Mouse (Mus musculus) inflammation-experienced regulatory T-cells, adult 6 months (primary cell): ENCODE measurements around the gene Arid1b. TPM values are rescaled to one million over a fixed set of nuclear protein-coding genes. Genes with fewer than 3 reads are reported as not detected.

Source experiments
- ATAC-seq: one replicate; pipeline ENCODE4 v1.8.0; 2017
- polyA plus RNA-seq, 3 experiments: library from polyadenylated mRNA; unstranded; fragments of 100-300 nt; shearing (Covaris generic); gene quantifications; one replicate each; pipeline ENCODE4 v1.2.1; 2017

Arid1b gene
- 10 to 100 TPM; 11.1 to 14.1 (median 12.2) TPM for polyA plus RNA-seq

DNA sequence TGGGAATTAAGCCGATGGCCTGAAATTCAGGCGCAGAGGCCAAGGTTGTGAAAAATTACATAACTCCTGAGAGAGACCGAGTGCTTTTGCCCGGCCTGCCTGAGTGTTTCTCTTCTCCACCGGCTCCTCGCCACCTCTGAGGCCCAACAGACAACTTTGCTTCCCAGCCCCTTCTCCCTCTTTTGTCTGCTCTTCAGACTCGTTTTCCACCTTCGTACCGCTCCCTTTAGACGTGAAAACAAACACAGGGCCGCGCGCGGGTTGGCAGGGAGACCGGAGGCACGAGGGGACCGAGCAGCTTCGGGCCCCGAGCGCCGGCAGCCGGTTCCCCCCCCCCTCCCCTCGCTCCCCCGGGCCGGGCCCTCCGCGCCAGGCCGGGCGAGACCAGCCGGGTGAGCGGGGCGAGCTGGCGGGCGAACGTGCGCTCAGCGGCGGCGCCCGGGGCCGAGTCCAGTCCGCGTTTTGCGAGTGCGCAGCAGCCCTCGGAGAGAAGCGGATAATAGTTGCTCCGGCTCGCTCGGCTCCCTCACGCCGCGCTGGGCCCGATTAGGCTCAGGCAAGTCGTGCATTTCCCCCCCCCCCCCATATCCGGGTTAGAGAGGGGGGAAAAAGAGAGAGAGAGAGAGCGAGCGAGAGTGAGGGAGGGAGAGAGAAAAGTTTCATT, at the start of gene Arid1b:
Gene Arid1b, plus strand, starts transcription at position 493 of the 664 bp plus-strand sequence.
- ATAC-seq: peak; percentile 74

DNA sequence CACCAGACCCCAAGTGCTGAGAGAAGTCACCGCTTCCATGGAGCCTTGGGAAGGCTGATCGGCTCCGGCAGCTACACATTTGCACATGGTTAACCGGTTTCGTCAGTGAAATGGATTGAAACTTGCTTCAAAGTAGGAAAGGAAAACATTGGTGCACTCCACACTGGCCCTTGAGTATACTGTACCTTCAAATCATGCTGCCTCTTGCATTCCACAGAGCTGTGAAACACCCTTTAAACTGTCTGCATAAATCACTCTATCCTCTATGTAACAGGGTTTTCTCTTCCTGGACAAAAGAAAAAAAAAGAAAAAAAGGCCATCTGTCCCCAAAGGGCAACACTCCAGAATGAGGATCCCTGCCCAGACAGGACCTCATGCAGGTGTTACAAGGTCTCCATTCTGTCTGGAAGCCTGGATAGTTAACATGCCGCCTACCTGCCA, 48.8 kb upstream of the Arid1b start:
- ATAC-seq: no peak

DNA sequence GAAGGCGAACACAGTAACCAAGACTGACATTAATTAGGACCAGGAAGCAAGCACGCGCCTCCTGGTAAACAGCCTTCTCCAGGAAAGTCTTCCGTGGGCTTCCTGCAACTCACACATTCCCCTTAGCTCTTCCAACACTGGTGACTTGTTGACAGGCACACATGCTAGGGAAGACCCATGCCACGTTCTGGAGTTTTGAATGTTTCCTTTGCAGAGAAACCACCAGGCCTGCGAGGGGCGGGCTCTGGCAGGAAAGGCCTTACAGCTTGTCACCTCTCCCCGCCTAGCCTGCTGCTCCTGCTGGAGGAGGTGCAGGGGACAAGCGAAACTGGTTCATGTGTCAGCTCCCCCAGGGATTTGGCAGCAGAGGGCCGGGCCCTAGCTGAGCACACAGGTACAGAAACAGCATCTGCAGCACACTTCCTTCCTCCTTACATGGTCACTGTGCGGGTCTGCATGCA, 48.2 kb upstream of the Arid1b start:
- ATAC-seq: no peak

DNA sequence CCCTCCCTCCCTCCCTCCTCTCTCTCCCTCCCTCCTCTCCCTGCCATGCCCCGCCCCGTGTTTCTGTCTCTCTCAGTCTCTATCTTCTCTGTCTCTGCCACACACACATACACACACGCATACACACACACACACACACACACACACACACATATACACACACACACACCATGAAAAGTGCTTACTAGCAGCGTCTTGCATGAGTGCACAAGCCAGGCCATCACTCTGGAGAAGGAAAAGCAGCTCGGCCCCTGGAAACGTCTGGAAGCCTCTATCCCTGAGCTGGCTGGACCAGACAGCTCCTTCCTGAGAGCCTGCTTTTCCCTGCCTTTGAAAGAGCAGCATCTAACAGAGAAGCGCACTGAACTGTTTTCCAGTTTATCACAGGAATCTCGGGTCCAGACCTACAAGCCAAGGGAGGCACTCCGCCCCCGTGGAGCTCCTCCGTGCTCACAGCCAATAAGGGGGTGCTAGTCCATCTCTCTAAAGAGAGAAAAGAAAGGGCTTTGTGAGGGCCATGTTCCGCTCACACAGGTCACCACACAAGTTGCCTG, 47.6 kb upstream of the Arid1b start:
- no peak for ATAC-seq

DNA sequence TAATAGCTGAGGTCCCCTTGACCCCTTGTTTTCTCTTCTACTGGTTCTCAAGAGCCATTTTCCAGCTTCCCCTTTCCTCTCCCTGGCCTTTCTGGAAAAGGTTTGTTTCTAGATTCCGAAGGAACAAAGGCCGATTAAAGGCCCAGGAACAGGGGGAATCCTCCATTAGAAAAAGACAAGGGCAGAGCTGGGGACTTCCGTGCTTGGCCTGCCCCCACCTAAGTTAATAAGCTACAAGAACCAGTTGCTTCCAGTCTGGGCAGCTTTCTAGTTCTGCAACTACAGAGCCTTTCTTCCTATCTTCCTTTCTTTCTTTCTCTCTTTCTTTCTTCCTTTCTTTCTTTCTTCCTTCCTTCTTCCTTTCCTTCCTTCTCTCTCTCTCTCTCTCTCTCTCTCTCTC, 47.1 kb upstream of the Arid1b start:
- ATAC-seq: no peak

DNA sequence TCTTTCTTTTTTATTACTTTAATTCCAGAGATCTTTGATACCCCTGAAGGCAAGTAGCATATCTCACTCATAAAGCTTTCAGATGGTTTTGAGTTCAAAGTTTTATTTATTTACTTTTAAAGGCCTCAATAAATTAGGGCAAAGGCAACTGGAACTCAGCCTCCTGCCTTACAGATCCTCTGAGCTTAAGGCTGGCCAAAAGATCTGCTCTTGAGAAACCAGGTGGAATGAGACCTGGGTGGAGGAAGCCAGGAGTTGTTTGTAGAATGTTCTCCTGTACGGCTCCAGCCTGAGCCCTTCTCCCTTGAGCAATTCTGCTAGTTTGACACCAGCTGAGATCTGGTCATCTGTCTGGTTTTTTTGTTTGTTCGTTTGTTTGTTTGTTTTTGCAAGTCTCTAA, 46.7 kb upstream of the Arid1b start:
- ATAC-seq: no peak

DNA sequence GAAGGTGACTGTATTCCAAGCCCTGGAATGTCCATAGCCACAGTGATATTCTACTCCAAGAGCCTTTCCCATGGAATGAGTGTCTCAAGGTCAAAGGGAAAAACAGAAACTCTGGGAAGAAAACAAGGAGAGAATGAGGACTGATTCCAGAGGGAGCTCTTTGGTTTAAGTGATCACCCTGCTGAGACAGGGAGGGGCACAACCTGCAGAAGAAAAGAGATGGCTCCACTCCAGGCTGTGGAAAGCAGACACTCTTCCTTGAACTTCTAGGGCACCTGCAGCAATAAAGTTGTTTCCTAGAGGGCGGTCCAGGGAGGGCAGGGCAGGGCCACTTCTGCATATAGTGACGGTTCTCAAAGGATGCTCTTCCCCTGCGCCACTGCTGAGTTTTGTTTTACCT, 45.6 kb upstream of the Arid1b start:
- ATAC-seq: no peak

DNA sequence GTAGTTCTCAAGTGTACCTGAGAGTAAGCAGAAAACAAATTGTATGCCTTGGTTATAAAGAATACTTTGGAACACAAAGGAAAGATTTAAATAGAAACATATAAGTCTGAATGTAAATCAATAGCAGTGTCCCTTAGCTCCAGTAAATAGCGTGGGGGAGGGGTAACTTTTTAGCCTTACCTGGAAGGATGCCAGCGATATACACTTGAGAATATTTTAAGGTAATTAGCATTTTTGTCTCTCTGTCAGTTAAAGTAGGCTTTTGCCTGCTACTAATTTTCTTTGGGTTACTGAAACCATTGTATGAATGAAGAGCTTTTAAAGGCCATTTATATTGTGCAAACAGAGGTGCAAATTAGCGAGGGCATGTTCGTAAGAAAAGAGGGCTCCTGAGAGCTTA, 39.7 kb upstream of the Arid1b start:
- no peak for ATAC-seq

DNA sequence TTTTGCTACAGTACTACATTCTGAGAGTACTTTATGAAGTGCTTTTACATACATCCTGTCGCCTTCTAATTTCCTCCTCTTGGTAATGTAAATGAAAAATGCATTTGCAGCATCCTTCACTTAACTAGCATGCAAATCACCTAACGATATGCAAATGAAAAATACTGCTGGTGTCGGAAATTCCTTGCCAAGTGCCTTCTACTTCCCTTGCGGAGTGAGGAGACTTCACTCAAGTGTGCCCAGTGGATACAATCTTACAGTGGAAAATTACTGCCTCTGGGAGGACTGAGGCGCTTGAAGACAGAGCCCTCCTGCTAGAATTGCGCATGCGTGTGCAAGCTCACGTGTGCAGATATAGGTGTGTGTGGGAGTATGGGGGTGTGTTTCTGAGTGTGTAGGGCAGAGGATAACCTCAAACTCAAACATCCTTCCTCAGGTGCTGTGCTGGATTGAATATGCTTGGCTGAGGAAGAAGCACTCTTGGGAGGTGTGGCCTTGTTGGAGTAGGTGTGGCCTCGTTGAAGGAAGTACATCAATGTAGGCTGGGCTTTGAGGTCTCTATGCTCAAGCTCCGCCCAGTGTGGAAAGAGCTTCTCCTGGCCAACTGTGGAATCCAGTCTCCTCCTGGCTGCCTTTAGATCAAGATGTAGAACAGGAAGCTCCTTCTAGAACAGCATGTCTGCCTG, 29.8 kb upstream of the Arid1b start:
- no peak for ATAC-seq

DNA sequence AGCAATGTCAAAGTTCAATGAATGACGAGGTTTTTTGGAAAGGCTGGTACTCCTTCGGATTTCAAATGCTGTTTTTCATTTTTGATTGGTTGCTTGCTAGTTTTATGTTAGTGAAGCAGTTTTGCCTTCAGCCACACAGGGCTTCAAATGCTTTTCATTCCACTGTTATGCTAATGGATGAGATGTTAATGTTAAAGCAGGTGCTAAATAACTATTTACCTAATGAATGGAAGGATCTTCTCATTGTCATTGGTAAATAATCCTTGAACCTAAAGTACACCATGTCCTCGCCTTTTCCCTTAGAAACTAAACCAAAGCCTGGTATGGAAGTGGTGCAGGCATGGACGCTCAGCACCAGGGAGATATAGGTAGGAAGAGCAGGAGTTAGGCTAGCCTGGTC, 26.9 kb upstream of the Arid1b start:
- no peak for ATAC-seq

DNA sequence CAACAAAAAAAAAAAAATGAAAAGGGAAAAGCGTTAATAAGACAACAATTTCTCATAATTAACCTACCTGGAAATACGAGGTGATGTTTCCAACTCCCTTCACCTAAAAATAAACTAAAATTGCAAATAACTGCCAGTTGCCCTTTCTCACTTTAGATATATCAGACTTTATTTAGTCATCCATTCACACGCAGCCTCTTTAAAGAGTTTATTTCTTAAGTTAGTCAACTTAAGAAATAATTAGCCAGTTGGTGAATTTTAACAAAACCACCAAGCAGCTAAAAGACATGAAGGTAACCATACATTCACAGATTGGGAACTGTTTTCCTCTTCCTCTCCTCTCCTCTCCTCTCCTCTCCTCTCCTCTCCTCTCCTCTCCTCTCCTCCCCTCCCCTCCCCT, 26.1 kb upstream of the Arid1b start:
- ATAC-seq: no peak

DNA sequence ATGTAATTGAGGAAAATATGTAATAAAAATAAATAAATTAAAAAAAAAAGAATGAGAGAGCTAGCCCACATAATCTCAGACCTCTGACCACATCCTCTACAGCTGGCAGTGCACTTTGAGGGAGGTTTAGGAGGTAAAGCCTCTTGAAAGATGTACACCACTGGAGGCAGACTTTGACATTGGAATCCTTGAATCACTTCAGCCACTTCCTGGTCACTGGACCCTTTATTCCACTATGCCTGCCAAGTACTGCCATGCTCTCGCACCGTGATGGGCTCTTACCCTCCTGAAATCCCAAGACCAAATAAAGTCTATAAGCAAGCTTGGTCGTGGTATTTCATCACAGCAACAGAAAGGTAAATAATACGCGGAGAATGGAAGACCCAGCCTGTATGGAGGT, 25.3 kb upstream of the Arid1b start:
- no peak for ATAC-seq

DNA sequence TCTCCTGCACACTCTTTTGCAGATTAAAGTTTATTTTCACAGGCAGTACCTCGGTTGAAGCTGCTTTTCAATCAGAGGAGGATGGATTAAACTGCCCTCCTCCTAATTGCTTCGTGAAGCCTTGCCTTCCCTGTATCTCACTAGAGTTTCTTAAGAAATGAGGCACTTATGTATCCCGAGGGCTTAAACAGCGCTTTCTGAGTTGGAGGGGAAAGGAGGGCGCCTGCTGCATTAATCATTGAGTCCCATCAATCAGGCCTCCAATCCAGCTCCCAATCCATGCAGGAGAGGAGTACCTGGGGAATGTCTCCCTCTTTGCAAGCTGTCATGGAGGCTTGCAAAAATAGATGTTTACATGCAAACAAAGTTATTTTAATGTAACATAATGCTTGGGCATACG, 21.9 kb upstream of the Arid1b start:
- ATAC-seq: no peak

DNA sequence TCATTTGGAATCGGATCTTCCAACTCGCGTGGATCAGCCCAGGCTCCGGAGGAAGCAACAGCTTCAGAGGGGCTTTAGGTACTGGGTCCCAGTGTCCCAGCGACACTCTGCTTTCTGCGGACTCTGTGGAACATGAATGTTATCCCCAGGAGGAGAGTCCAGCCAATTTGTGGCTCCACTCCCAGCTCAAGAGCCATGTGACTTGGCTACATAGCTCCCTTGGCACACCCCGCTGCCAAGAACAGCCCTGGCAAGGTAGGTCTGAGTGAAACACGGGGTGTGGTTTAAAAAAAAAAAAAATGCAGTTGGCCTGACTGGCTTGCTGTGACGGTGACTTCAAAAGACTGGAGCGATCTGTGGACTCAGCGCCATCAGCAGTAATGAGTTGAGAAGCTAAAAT, 19.4 kb upstream of the Arid1b start:
- ATAC-seq: no peak

DNA sequence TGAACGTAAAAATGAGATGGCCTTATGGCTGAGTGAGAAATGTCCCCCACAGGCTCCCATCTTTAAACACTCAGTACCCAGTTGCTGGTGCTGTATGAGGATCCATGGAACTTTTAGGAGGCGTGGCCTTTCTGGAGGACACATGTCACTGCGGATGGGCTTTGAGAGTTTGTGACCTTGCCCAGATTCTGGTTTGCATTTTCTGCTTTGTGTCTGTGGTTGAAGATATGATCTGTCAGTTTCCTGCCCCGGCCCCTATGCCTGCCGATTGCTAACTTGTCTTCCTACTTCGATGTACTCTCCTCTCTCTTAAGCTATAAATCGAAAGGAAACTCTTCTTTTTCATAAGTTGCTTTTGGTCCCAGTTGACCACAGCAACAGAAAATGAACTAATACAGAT, 14.0 kb upstream of the Arid1b start:
- peak; percentile 95 for ATAC-seq

DNA sequence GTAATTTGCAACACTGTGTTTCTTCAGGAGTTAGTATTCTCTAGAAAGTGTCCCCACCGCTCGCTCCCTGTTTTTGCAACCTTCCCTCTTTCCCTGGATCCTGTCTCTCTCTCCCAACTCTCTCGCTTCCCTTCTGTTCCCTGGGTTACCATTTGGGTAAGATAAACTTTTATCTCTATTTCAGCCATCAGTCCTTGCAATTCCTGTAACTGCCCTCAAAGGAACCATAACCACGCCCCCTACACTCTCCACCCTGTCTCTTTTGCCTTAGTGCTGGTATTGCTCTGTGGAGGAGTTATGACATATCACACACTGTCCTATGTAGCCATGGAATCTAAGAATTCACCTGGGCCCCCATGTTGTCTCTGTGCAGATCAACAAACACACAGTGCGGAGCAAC, 11.3 kb upstream of the Arid1b start:
- no peak for ATAC-seq

DNA sequence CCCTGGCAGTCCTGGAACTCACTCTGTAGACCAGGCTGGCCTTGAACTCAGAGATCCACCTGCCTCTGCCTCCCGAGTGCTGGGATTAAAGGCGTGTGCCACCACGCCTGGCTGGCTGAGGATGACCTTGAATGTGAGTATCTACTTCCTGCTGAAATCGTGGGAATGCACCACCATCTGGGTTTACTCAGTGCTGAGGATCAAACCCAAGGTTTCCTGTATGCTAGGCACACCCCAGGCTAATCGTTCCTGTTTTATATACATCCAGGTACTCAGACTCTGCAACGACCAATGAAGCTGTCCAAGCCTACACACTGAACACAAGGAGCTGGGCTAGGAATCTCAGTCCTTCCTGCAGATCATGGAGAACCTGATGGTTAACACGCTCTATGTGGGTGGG, 9.4 kb upstream of the Arid1b start:
- no peak for ATAC-seq

DNA sequence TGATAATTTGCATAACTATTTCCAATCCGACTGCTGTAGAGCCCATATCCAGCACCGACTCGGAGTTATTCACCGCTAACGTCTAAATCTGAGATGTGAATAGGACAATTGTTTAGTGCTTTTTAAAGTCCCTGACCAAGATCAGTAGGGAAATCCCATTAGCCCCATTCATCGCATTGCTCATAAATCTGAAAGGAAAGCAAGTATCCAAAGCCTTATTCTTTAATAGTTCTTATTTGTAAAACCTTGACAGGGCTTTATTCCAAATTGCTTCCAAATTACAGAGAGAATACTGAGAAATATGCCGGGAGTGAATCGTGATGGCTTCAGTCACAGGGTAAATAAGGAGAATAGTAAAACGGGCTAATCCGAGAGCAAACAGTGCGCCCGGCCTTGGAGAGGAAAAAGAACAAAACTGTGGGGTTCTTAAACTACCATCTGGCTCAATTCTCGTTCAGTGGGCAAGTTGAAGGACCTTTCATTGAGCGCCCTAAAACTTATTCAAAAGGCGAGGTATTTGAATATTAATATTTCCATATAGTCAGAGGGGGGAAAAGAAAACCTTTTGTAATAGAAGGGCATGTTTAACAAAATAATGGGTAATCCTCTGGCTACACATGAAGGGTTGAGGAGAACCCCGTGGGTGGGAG, 3.1 kb upstream of the Arid1b start:
- ATAC-seq: no peak

DNA sequence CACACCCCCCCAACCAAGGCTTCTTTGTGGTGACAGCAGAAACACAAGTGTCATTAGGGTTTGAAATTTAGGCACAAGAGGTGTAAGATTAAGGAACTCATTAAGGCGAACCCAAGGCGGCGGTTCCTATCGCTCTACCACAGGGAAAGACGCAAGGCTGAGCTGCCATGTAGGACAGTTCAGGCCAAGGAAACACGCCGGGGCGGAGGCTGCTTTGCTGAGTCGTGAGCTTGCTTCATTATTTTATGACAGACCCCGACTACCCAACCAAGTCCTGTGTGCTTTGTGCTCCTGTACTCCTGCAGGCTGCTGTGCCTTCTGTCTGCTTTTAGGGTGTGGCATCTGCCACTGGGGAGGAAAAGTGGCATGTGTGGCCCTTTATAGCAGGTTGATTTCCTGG, 2.5 kb upstream of the Arid1b start:
- no peak for ATAC-seq

DNA sequence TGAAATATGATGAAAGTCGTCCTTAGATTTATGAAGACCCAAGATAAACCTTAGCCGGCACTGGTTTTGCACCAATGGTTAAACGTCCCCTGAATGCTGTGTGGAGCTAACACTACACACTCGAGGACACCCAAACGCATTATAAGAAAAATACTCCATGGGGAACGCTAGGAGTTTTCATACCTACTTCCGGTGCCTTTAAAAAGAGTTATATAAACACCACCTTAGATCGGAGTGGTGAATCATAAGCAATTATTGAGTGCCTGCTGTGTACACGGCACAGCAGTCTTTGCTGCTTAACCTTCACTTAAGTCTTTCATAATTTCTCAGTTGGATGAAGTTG, 664 bp upstream of the Arid1b start:
- no peak for ATAC-seq

DNA sequence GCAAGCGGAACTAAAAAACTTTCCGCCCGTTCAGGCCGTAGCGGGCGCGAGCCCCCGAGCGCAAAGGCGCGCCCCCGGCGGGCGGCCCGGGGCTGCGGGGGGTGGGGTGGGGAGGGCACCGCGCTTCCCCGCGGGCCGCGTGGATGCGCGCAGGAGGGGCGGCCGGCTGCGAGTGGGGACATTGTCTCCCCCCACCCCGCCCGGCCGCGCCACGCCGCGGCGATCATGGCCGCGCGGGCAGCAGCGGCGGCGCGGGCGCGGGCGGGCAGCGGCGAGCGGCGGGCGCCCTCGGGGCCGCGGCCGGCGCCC, 326 bp downstream of the Arid1b start:
- no peak for ATAC-seq

DNA sequence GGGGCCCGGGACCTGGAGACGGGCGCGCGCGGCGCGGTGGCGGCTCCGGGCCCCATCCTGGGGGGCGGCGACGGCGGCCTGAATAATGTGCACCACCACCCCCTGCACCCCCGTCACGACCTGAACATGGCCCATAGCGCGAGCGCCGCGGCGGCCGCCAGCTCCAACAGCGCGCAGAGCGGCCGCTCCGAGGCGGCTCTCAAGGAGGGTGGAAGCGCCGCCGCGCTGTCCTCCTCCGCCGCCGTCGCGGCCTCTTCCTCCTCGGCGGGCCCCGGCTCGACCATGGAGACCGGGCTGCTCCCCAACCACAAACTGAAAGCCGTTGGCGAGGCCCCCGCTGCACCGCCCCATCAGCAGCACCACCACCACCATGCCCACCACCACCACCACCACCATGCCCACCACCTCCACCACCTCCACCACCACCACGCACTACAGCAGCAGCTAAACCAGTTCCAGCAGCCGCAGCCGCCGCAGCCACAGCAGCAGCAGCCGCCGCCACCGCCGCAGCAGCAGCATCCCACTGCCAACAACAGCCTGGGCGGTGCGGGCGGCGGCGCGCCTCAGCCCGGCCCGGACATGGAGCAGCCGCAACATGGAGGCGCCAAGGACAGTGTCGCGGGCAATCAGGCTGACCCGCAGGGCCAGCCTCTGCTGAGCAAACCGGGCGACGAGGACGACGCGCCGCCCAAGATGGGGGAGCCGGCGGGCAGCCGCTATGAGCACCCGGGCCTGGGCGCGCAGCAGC, 855 bp downstream of the Arid1b start:
- ATAC-seq: peak; percentile 5

DNA sequence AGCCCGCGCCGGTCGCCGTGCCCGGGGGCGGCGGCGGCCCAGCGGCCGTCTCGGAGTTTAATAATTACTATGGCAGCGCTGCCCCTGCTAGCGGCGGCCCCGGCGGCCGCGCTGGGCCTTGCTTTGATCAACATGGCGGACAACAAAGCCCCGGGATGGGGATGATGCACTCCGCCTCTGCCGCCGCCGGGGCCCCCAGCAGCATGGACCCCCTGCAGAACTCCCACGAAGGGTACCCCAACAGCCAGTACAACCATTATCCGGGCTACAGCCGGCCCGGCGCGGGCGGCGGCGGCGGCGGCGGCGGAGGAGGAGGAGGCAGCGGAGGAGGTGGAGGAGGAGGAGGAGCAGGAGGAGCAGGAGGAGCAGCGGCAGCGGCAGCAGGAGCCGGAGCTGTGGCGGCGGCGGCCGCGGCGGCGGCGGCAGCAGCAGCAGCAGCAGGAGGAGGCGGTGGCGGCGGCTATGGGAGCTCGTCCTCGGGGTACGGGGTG, 1.5 kb downstream of the Arid1b start:
- ATAC-seq: peak; percentile 12
